Mouse (Mus musculus) limb, embryonic 15.5 days (tissue): Measurements from ENCODE around the gene 1810062G17Rik. TPM values are rescaled to one million over a fixed set of nuclear protein-coding genes. Genes with fewer than 3 reads are reported as not detected.

Source experiments
- ATAC-seq: fragments of 200-750 bp; cut with Nextera tagmentation; 2 replicates; pipeline ENCODE4 v1.8.0; 2017; ENCODE audit warnings: low read depth, moderate TSS enrichment; ENCODE audit not compliant: insufficient number of reproducible peaks, low FRiP score, low TSS enrichment
- H3K27ac ChIP-seq: fragments of 300-500 bp; sonication (generic); 2 replicates; pipeline ENCODE4 v1.5.1; 2015; ENCODE audit warnings: moderate library complexity, mild to moderate bottlenecking, inconsistent platforms
- H3K27me3 ChIP-seq: fragments of 300-500 bp; sonication (generic); 2 replicates; pipeline ENCODE4 v1.6.1; 2015; ENCODE audit warnings: inconsistent platforms
- H3K36me3 ChIP-seq: fragments of 300-500 bp; sonication (generic); 2 replicates; pipeline ENCODE4 v1.6.1; 2015; ENCODE audit warnings: inconsistent platforms
- H3K4me1 ChIP-seq: fragments of 300-500 bp; sonication (generic); 2 replicates; pipeline ENCODE4 v1.6.1; 2015; ENCODE audit warnings: inconsistent platforms
- H3K4me2 ChIP-seq: fragments of 300-500 bp; sonication (generic); 2 replicates; pipeline ENCODE4 v1.6.1; 2015; ENCODE audit warnings: mild to moderate bottlenecking, inconsistent platforms
- H3K4me3 ChIP-seq: fragments of 300-500 bp; sonication (generic); 2 replicates; pipeline ENCODE4 v1.5.1; 2015; ENCODE audit warnings: mild to moderate bottlenecking, inconsistent platforms
- H3K9ac ChIP-seq: fragments of 300-500 bp; sonication (generic); 2 replicates; pipeline ENCODE4 v1.6.1; 2015; ENCODE audit warnings: inconsistent platforms
- H3K9me3 ChIP-seq: fragments of 300-500 bp; sonication (generic); 2 replicates; pipeline ENCODE4 v1.6.1; 2016; ENCODE audit warnings: inconsistent platforms
- WGBS: fragments of 180-500 bp; shearing (Covaris S2); methylation state at CpG from one replicate; pipeline ENCODE4 v1.1.7; 2015; 5-methylcytosine and 5-hydroxymethylcytosine counted together
- microRNA-seq: library from miRNA; unstranded; fragments of <30 nt; microRNA quantifications from one replicate; pipeline ENCODE4, GENCODE M21; 2016
- polyA plus RNA-seq: library from polyadenylated mRNA; unstranded; fragments of >200 nt; fragmentation: Nextera tagmentation; extraction: Ambion mirVana; gene quantifications from 2 replicates; pipeline ENCODE4 v1.2.1, GENCODE M21; 2015

1810062G17Rik gene
- polyA plus RNA-seq, 1 experiment from 2014 or later: 2.4 TPM

- H3K4me1 ChIP-seq: peaks cover 11% of the 10 kb centered on the region
- under 1% methylated on average over 51 of the region's 51 CpGs for WGBS
- no peaks in the 10 kb centered on the region for H3K36me3 ChIP-seq
- H3K9me3 ChIP-seq: no peaks in the 10 kb centered on the region
- H3K4me3 ChIP-seq: peak within 1 kb of the TSS; percentile 44
- peak within 1 kb of the TSS; percentile 26; the same call in 1 of the 2 replicates for H3K9ac ChIP-seq
- H3K27me3 ChIP-seq: peaks cover 40% of the 10 kb centered on the region
- ATAC-seq: no peak
- H3K4me2 ChIP-seq: peak within 1 kb of the TSS; percentile 89
- no peak within 1 kb of the TSS for H3K27ac ChIP-seq
These were observed 45.6 kb downstream of the 1810062G17Rik start, which contains the start of gene Gm11549 for GRCm38 (mm10) chr3:36521073-36522060. TSS of gene Gm11549 (minus strand) at chr3:36521813.

- Histone ChIP-seq H3K4me2 (no peak overlapping the region), H3K4me3 (no peak overlapping the region), H3K9me3 (no peaks in the 10 kb centered on the region), H3K27me3 (peaks cover 40% of the 10 kb centered on the region), H3K9ac (no peak overlapping the region), H3K36me3 (no peaks in the 10 kb centered on the region), H3K4me1 (peaks cover 11% of the 10 kb centered on the region), H3K27ac (no peak overlapping the region)
- no peak for ATAC-seq
- 12% methylated on average over 4 of the region's 4 CpGs for WGBS
These were observed 46.4 kb downstream of the 1810062G17Rik start for GRCm38 (mm10) chr3:36522137-36522536.

GRCm38 (mm10) chr3:36524466-36524865 lies 48.7 kb downstream of the 1810062G17Rik start:
- peaks cover 33% of the 10 kb centered on the region for H3K27me3 ChIP-seq
- H3K4me1 ChIP-seq: peaks cover 11% of the 10 kb centered on the region
- no peak overlapping the region for H3K27ac ChIP-seq
- H3K9me3 ChIP-seq: no peaks in the 10 kb centered on the region
- no peak overlapping the region for H3K4me3 ChIP-seq
- ATAC-seq: no peak
- no peaks in the 10 kb centered on the region for H3K36me3 ChIP-seq
- WGBS: 52% methylated on average over 3 of the region's 3 CpGs
- no peak overlapping the region for H3K4me2 ChIP-seq
- H3K9ac ChIP-seq: no peak overlapping the region

- Histone ChIP-seq H3K36me3 (no peaks in the 10 kb centered on the region), H3K27ac (no peak overlapping the region)
These were observed 54.6 kb downstream of the 1810062G17Rik start for GRCm38 (mm10) chr3:36530345-36530744.

GRCm38 (mm10) chr3:36530781-36531180 lies 55.0 kb downstream of the 1810062G17Rik start:
- WGBS: 78% methylated on average over 5 of the region's 5 CpGs
- no peak overlapping the region for H3K9ac ChIP-seq
- H3K4me1 ChIP-seq: peaks cover 4% of the 10 kb centered on the region; the same call in 1 of the 2 replicates
- ATAC-seq: no peak
- peaks cover 10% of the 10 kb centered on the region; the same call in 1 of the 2 replicates for H3K27me3 ChIP-seq
- H3K9me3 ChIP-seq: no peaks in the 10 kb centered on the region
- no peaks in the 10 kb centered on the region for H3K36me3 ChIP-seq
- H3K4me3 ChIP-seq: no peak overlapping the region
- no peak overlapping the region for H3K27ac ChIP-seq
- H3K4me2 ChIP-seq: no peak overlapping the region

More at GRCm38 (mm10) chr3:36530345-36530744, 54.6 kb downstream of the 1810062G17Rik start:
- Histone ChIP-seq H3K4me1 (peaks cover 4% of the 10 kb centered on the region; the same call in 1 of the 2 replicates), H3K9ac (no peak overlapping the region), H3K4me2 (no peak overlapping the region), H3K27me3 (peaks cover 10% of the 10 kb centered on the region; the same call in 1 of the 2 replicates), H3K4me3 (no peak overlapping the region), H3K9me3 (no peaks in the 10 kb centered on the region)
- WGBS: 88% methylated on average over 6 of the region's 6 CpGs
- ATAC-seq: no peak

- Histone ChIP-seq H3K27me3 (peaks cover 10% of the 10 kb centered on the region; the same call in 1 of the 2 replicates), H3K27ac (no peak overlapping the region), H3K36me3 (no peaks in the 10 kb centered on the region), H3K4me1 (peaks cover 4% of the 10 kb centered on the region; the same call in 1 of the 2 replicates), H3K9ac (no peak overlapping the region), H3K4me2 (no peak overlapping the region), H3K4me3 (no peak overlapping the region), H3K9me3 (no peaks in the 10 kb centered on the region)
- WGBS: 35% methylated on average over 2 of the region's 2 CpGs
- no peak for ATAC-seq
These were observed 55.5 kb downstream of the 1810062G17Rik start for GRCm38 (mm10) chr3:36531242-36531641.

Small RNAs within 50 kb of the gene (microRNA-seq; reads per million reads assigned to microRNA genes)
- not detected for gene Mir7009

Other genes starting within 250 kb of the 1810062G17Rik start
- gene Anxa5, start within 50 bp of the 1810062G17Rik start, polyA plus RNA-seq: 540 and 661 TPM in 2 replicates
- 0.06 TPM in 1 of 2 replicates, not detected in the other for gene Gm11549, start 45.9 kb downstream of the 1810062G17Rik start, polyA plus RNA-seq
- 52.3 and 55.8 TPM in 2 replicates for gene Exosc9, start 76.7 kb downstream of the 1810062G17Rik start, polyA plus RNA-seq
- gene Ccna2, start 96.2 kb downstream of the 1810062G17Rik start, polyA plus RNA-seq: 130 and 132 TPM in 2 replicates
- 14.0 and 15.1 TPM in 2 replicates for gene Bbs7, start 137.5 kb downstream of the 1810062G17Rik start, polyA plus RNA-seq
- 2.2 and 2.5 TPM in 2 replicates for gene Trpc3, start 214.2 kb downstream of the 1810062G17Rik start, polyA plus RNA-seq